Mouse (Mus musculus) embryo, embryonic 10 days (tissue): ENCODE measurements around the gene Zfp382.
A peak's percentile ranks its signal among the peaks of the same experiment; 100 is the strongest.
"Not testable (repeated sequence)": the region's sequence is repeated elsewhere in the genome, so short reads cannot be mapped to it uniquely, and the experiment has no call there.

Experiments
- DNase-seq: peaks from one replicate; pipeline ENCODE4 v3.0.0-alpha.2; 2015; ENCODE audit warnings: low spot score

Zfp382 gene

DNA sequence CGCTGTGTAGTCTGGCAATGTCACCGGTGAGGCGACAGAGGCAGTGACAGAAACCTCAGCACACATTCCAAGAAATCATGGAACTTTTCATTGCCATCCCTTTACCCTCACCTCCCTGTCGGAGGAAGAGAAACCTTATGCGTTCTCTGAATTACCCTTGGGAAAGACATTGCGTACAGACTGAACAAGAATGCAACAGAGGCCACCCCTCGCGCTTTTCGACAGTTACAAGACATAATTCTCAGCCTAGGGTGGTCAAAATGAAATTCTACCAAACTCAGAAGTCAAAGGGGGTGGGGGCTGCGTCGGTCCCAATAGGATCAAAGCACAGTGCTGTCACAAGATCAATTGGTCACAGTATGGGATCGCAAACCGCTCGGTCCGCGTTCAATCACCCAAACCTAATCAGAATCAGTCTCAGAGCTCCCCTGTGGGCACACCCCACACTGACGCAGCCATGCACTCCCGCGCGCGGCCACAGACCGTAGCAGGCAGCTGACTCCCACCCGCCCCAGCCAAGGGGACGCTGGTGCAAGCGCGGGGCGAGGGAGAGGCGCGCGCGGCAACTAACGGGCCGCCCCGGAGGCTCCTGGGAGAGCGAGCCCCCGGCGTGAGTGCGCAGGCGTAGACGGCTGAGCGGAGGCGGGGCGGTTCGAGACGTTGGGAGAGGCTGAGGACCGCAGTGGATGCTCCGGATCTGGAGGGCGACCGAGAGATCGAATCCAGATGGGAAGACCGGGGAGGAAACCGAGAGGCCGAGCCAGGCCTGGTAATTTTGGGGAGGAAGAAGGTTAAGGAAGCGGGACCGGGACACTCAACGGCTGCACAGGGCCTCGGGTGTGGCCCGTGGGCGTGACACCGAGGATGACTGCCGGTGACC is at the start of gene Zfp382:
TSS of gene Zfp382 (plus strand) at position 635 of the 880 bp plus-strand sequence.
- DNase-seq, result peak; percentile 96

DNA sequence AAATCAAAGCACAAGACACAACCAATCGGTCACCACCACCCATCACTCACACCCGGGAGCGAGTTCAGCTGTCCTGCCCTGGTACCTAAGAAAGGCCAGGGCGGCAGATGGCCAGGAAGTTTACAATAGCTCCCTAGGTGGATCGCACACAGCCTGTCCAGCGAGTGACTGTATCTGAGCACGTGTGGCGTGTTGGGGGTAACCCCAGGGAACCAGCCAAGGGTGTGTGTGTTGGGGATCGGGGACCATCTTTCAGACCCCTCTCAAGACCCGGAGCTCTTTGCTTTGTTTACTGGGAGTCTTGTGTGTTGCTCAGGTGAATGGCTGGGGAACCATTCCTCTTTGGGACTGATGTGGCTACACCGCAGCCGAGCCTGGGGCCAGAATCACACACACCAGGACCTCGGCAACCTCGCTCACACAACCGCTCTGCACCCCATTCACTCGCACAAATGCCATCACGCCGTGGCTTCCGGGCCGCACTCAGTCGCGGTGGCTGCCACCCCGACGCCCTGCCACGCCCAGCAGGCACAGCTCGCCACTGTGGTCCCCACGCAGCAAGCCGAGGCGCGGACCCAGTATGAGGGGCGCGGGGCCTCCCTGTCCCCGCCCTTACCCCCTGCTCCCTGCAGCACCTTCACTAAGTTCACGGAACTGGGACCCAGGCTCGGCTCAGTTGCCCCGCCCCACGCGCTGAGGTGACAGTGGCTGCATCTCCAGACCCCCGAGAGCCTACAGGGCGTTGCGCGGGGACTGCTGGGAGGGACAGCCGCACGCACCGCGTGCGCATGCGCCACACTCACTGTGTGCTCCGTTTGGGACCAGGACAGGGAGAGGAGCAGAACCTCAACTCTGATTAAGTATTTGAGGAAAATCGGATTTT is 49.4 kb upstream of the Zfp382 start, which contains the start of gene Zfp82:
TSS of gene Zfp82 (minus strand) at position 755 of the 883 bp plus-strand sequence.
- DNase-seq, result peak; percentile 96

DNA sequence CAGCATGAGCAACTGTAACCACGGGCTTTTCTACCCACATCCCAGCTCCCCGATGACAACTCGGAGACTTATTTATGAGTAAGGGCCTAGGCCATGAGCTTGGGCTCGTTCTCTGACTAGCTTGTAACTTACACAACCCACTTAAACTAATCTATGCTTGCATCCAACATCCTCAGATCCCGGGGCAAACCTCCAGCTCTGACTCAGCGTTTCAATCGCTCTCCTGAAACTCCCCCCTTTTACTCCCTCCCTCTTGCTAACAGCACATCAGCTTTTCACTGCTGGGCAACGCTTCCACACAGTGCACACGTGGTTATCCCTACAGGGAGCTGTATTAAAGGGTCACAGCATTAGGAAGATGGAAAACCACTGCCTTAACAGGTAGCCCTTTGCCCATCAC is 35.2 kb upstream of the Zfp382 start:
- no peak for DNase-seq

DNA sequence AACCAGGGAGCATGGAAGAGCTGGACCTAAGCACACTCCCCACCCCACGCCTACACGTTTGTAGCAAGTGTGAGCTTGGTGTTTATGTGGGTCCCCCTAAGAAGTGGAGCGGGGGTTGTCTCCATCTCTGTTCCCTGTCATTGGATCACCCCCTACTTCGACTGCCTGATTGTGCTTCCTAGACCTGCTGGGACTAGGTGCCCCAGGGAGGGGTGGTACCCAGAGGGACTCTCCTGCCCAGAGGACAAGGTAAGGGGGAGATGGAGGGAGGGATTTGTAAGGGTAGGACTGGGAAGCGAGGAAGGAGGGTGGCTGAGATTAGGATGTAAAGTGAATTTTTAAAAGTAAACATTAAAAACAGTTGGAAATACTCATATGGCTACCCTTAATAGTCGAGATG is 32.3 kb upstream of the Zfp382 start:
- DNase-seq, result no peak

DNA sequence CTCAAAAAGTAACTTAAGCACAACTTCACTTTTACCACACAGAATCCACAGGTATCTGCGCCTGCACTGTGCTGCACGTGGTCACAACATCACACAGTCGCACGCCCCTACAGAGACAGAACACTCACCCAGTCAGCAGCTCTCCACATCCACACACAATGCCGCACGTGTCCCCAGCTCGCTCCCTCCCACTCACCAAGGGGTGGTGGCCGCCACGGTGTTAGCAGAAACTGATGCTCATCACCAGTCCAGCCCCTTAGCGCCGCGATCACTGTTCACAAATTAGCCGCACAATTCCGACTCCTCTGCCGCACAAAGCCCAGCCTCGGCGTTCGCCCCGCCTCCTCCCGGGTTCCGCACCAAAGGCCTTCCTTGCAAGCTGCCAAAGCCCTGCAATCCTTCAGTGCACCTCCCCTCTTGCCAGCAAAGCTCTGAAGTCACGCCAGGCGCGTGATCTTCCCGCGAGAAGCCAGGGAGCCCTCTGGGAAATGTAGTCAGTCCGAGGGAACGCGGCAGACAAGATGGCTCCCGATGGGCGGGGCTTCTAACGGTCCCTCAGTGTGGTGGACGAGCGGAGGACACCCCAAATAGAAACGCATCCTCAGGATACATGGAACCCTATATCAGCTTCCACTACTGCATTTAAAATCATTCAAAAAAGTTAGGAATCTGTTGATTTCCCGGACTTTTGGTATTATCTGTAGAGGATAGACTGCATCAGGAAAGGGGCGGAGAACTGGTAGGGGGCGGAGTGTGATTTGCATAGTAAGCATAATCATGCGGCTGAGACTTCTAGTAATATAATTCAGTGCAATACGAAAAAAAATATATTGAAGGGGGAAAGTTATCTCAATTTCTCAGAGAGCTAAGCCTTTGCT is 31.4 kb upstream of the Zfp382 start, which contains the start of the genes Gm26920 and Zfp566:
TSS of gene Gm26920 (minus strand) at position 319 of the 878 bp plus-strand sequence.
TSS of gene Zfp566 (minus strand) at position 436 of the 878 bp plus-strand sequence.
- peak; percentile 99 for DNase-seq

DNA sequence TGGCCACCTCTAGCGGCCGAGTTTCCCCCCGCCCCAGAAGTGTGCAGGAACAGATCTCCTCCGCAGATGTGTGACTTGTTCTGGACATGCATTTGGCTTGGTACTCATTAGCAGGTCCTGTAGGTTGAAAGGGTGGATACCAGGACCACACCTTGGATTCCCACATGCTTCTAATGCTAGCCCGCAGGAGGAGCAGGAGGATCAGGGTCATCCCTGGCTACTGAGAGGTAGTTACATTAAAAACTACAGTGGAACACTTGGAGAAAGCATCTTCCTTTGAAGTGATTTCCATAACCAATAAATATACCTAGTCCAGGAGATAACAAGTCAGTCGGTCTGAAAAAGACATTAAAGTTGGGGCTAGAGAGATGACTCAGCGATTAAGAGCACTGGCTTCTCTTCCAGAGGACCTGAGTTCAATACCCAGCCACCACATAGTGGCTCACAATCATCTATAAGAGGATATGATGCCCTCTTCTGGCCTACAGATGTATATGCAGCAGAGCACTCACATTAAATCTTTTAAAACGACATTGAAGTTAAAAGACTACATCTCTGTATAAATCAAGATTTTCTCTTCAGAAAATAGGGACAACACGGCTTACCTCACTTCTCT is 30.7 kb upstream of the Zfp382 start:
- DNase-seq, result peak; percentile 73

DNA sequence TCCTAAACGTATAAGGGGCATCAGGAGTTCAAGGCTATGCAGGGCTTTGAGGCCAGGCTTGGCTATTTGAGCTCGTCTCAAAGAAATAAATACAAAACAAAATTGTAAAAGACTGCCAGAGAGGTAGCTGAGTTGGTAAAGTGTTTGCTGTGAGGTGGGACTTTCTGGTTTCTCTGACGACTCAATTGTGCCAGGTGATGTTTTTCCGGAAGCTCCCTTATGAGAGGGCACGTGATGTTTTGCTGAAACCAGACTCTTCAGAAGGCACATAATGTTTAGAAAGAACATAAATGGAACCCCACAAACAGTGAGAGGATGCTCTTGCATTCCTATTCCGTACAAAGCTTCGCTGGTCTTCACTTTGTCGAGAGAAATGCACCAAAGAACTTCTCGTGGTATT is 29.1 kb upstream of the Zfp382 start:
- no peak for DNase-seq

DNA sequence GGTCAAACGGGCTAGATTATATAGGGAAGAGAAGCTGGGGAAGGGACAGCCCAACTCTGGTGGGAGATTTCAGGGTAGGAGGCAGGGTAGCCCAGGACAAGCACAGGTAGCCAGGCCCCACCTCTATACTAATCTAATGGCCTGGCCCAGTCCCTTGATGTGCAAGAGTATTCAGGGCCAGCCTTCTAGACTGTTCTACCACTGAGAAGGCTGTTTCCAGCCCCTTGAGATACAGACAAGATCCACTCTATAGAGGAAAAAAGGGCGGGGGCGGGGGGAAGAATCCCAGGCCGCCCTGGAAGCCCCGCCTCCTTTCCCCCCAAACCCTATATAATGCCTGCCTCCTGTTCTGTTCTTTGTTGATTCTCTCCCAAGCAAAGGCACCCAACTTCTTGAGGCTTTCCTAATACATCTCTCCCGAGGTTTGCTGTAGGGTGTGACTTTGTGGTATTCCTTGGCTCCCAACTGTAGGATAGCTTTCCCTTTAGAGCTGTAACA is 27.8 kb upstream of the Zfp382 start:
- no peak for DNase-seq

DNA sequence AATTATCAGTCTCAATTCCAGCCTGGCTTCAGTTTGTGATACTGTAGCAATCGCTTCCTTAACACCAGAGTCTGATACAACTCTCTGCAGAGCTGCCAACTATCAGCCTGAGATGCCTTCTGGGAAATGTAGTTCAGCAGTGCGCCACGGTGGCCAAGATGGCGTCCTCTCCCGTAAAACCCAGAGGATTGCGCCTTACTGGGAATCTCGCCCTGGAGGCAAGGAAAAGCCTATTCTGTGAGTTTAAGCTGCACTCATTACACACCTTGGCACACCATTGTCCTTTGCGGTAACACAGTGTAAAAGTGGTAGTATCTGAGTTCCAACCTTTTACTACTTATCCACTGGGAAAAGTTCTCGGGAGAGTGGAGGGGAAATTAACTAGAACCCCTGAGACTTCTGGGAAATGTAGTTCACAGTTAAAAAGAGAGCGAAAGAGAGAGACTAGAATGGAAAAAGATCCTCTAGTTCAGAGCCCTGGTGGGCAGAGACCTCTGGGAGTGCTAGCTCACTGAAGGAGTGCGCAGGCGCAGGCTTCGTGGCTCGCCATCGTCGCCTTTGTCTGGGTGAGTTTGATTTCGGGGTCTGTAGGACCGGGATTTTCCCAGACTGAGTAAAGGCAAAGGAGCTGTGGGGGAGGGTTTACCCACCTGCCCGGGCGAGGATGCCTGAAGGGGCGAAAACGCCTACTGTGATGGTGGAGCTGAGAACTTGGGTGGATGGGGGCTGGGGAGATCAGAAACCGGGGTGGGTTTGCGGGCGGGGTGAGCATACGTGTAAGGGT is 26.9 kb upstream of the Zfp382 start, which contains the start of gene Zfp260:
TSS of gene Zfp260 (plus strand) at position 132 of the 784 bp plus-strand sequence.
- peak; percentile 98 for DNase-seq

DNA sequence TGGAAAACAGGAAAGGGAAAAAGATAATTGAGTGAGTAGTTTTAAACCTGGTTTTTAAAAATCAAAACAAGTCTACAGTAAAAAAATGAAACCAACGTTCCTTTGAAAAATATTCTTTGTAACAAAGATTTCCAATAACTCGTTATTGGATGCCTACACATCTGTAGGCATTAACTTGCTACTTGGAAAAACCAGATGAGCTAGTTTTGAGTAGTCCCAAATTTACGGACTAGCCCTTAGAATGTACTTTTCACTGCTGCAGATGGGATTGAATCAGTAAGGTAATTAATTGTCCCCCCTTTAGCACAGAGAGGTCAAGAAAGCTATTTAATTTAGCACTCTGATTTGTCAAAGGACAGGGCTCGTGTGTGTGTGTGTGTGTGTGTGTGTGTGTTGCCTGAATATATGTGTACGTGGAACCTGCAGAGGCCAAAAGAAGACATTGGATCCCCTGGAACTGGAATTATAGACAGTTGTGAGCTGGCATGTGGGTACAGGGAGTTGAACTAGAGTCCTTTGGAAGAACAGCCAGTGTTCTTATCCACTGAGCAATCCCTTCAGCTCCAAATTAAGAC is 26.1 kb upstream of the Zfp382 start:
- peak; percentile 24 for DNase-seq

DNA sequence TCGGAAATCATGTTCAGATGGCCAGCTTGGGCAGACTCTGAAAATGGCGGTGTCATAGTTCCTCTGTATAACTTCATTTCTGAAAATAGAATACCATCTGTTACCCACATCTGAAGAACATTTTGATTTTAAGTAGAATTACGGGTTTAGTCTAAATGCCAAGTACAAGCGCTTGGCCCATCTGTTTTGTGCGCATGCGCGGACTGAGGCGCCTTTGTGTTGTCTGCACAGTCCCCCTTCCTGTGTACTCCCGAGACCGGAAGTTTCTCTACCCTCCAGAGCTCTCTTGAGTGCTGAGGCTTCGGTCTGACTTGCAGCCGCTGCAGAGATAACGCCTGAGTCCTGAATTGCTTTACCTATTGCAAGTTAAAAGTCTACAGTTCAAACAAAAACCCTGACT is 22.4 kb upstream of the Zfp382 start:
- no peak for DNase-seq

DNA sequence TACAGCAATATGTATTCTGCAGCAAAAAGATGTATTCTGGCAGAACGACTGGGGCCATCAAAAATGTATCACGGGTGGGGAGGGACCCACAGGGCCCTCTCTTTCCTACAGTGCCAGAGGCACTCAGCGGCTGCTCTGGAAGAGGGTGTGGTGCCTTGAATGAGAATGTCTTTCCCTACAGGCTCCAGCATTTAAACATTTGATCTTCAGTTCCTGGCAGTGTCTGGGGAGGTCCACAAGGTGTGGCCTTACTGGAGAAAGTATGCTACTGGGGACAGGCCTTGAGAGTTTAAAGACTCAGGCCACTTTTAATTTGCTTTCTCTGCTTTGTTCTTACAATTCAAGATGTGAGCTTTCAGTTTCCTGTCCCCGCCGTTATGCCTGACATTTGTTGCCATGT is 5.7 kb upstream of the Zfp382 start:
- no peak for DNase-seq

DNA sequence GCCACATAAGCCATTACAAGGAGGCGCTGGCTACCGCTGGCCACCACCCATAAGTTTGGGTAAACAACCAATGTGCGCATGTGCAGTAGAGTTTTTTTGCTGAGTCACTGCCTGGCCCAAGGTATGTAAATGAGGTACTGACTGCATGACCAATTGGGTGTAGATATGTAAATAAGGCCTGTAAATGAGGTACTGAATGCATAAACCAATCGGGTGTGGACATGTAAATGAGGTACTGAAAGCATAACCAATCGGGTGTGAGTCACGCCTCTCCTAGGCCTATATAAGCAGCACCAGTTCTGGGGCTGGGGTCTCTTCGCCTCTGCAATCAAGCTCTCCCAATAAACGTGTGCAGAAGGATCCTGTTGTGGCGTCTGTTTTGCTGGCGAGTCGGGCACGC is 3.8 kb upstream of the Zfp382 start:
- DNase-seq, result not testable (repeated sequence)

DNA sequence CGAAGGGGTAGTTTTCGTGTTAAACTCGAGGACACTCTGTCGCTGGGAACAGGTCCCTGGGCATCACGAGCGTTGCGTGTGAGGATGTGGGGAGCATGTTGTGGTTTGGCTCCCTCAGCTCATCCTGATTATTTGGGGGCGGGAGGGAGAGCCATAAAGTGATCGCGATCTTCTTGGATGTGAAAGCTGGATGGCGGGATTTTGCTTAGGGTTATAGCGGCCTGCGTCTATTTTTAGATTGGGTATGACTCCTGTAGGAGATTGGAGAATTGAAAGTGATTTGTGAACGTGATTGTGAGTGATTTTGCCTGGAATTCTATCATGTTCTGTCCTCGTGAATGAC is 417 bp downstream of the Zfp382 start:
- peak; percentile 22 for DNase-seq

DNA sequence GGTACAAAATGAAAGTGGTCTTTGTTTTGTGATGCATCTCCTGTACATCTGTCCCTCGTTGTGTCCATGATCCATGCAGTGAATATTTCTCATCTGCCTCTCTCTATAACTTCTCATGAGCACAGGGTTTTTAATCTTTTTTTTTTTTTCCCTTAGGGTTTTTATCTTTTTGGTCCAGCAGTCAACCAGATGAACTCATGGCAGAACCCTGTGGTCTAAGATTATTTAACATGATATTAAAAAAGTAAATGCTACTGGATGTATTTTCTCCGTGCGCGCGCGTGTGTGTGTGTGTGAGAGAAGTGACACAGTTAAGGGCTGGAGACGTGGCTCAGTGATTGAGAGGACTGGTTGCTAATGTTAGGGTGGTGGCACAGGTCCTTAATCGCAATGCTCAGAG is 8.2 kb downstream of the Zfp382 start:
- DNase-seq, result no peak

DNA sequence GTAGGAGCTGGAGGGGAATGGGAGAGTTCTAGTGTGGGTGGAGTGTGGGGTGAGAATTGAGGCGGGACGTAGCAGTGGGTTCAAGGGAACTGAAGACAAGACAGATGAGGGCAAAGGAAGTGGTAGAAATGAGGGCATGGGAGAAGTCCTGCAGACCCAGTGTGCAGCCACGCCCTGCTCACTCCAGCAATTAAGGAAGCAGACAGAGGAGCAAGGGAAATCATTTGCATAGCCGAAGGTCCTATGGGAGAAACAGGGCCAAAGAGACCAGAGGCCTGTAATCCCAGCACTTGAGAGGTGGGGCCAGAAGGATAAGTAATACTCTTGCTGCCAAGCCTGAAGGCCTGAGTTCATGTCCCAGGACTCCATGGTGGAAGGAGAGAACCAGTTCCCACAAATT is 10.7 kb downstream of the Zfp382 start:
- DNase-seq, result no peak

DNA sequence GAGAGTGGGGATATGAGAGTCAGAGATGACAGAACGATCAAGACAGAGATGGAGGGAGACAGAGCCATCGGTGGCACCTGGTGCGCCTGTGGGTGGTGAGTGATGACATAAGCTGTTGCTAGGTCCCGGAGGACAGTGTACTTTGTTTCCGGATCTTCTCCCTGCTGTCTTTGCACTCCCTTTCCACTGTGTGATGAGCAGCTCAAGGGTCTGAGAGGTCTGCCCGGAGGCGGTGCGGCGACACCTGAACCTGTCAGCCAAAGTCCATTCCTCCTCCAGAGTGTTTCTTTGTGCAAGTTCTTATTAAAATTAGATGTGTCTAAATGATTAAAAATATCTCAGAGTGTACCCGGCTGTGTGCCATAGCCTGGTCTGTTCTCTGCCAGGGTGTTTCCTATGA is 15.1 kb downstream of the Zfp382 start:
- DNase-seq, result no peak

DNA sequence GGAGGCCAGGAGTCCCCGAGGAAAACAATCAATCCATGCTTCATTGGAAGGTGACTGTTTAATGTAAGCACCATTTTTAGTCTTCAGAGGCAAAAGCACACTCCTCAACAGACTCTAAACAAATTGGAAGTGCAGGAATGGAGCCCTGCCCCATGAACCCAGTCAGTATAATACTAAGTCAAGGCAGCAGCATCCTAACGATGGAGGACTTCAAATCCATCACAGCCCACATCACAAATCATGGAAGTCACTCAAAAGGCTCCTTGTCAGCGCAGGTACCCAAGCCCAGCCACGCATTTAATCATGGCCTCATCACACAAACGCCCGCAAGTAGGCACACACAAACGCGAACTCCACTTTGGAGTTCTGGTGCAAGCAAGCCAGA is 21.4 kb downstream of the Zfp382 start:
- no peak for DNase-seq

DNA sequence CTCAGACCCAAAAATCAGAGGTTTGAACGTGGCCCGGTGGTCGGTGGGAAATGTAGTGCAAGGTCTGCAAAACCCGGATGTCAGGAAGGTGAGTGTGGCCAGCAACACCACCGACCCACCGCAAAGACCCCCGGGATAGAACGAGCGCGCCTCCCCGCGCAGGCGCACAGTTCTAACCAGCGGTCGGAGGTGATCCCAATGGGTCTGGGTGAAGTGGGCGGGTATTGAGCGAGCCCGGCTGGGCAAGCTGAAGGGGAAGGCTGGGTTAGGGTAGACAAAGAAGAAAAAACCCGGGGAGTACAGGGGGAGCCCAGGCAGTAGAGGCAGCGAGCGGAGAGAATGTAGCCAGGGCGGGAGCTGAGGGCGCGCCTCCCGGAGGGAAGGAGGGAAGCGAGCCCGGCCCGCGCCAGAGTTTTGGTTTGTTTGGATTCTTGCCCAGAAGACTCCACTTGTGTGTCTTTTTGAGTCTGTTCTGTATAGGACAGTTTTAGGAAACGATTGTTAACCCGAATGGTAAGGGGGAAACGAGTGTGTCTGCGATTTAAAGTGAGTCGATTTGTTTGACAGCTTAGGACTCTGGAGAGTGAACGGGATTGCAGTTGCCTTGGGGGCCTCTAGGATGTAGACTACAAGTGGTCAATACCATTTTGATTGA is 21.9 kb downstream of the Zfp382 start:
- DNase-seq, result peak; percentile 93
